Mouse (Mus musculus): ENCODE measurements around the gene Gm17542.
"Not testable (repeated sequence)": the region's sequence is repeated elsewhere in the genome, so short reads cannot be mapped to it uniquely, and the experiment has no call there.

Gm17542 gene

DNA sequence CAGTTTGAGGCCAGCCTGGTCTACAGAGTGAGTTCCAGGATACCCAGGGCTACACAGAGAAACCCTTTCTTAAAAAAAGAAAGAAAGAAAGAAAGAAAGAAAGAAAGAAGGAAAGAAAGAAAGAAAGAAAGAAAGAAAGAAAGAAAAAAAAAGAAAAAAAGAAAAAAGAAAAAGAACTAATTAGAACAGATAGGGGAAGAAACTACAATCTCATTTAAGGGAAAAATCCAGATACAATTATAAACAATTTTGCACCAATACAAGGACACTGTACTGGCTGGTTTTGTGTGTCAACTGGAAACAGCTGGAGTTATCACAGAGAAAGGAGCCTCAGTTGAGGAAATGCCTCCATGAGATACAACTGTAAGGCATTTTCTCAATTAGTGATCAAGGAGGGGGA is at the start of gene Gm17542:
TSS of gene Gm17542 (minus strand) at position 101 of the 400 bp plus-strand sequence.
- DNase-seq = not testable (repeated sequence)

DNA sequence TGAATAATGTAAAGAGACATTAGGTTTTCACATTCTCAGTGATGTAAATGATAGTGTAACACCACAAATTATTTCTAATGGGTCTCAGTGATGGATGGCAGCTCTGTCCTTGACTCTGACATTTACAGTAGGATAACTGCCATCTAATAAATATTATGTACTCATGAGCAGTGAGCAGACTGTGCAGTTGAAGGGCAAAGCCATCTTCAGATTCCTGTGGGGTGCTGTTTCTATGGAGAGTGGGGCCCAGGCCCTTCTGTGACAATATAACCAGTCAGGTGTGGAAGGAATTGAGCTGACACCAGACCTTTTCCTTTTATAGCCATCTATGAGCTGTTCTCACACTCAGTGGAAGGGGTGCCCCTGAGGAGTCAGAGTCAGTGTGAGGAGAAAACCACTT is 21.8 kb upstream of the Gm17542 start:
- no peak for DNase-seq

DNA sequence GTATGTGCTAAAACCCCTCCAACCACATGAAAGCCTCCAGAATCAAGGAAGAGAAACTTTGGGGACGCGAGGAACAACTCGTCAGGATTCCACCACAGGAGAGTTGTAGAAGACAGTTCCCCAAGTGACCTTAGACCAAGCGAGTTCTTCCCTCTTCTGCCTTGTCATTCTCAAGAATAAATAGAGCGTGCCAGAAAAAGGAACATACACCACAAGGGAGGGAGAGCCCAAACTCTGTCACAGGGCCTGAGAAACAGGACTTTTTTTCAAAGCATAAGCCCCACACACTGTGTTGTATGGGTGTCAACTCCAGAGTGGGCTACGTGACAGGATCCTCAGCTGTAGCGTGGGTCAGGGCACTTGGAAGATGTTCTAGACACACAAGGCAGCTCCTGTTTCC is 20.1 kb upstream of the Gm17542 start:
- DNase-seq = no peak

DNA sequence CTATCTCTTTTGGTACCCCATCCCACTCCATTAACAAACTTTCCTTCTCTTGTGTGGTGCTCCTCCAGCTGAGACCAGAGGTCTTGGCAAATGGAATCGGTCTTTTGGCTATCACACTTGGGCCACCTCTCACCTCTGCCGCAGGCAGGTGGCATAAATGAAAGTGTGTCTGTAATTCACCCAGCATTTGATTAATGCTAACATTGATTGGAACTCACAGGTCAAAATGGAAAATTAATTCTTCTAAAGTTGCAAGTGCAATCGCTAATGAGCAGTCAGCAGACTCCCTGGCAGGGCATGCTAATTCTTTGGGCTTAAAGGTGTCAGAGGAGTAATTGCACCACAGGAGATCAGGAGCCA is 3.2 kb downstream of the Gm17542 start:
- DNase-seq = no peak

DNA sequence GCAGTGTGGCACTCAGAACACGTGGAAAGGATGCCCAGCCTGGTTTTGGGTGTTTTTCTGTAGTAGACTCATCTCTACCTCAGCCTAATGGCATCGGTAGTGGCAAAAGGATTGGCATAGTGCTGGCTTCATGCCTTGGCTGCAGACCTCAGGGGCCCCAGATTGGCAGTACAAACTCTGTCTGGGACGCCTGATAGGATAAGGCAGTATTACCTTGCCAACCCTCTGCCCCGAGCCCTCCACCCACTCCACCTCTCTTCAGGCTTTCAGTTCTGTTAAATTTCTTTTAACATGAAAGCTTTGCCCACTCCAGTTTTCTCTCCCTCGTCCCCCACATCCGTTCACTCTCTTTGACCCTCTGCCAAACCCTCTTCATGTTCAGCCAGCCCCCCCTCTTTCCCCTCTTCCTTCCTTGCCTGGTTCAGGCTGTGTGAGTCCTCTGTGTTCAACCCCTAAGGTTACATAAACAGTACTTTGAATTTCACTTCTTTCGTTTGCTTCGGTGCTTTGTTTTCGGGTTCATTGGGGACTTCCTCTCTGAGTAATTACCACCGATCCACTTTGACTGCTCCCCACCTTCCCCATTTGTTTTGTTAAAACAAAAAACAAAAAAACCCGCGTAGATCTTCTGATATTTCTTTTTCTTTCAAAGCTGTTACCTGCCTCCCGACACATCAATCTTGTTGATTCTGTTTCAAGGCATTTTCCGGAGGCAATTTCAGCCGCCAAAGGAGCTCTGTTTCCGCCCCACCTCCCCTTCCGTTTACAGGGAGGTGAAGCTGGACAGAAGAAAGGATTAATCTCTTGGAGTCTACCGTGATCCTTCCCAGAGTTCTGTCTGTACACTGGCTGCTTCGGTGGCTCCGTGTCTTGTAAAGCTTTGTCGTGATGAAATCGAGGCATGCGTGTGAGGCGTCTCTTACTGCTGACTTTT is 3.9 kb downstream of the Gm17542 start:
- no peak for DNase-seq

DNA sequence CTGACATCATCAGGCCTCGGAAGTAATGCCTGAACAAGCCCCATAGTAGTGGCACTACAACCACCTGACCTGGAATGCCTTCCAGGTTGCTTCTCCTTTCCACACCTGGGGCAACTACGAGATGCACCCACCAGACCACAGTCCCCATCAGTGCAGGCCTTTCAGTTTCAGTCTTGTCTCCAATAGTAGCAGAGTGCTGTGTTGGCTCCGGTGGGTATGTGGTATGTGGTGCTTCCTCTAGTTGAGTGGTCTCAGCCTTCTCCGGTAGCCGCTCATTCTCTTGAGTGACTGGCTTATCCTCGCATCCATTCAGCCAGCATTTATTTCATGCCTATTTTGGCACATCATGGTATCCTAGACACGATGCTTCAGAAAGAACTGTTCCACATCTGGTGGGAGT is 4.8 kb downstream of the Gm17542 start:
- no peak for DNase-seq

DNA sequence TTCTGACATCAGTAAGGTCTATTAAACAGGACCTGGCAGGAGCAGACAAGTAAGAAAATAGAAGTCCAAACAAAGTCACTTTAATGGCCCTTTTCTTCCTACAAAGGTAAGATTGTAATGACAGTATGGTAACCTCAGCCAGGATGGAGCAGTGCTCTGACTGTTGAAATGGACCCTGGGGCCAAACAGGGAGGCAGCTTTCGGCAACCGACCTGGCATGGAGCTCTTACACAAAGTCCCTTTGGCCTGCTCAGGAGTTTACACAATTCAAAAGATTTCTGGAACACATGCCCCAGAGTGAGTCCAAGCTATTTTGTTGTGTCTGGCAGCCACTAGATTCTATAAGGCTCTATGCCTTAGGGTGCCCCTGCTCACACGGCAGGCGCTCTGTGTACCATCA is 9.0 kb downstream of the Gm17542 start:
- DNase-seq = no peak

DNA sequence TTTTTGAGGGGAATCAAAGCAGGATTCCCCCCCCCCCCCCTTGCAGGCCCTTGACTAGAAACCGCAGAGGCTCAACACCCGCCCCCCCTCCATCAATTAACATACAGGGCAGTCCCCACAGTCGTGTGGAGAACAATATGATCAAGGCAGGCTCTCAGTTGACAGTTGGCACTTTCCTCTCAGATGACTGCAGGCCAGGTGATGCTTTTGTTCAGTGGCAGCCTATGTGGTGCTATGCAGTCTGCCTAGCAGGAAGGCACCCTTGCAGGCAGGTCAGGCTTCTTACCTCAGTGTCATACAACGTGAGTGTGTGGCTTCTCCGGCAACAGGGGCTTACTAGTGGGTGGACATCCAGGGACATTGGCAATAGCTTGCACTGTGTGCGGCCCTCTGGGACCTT is 17.4 kb downstream of the Gm17542 start:
- DNase-seq = no peak

DNA sequence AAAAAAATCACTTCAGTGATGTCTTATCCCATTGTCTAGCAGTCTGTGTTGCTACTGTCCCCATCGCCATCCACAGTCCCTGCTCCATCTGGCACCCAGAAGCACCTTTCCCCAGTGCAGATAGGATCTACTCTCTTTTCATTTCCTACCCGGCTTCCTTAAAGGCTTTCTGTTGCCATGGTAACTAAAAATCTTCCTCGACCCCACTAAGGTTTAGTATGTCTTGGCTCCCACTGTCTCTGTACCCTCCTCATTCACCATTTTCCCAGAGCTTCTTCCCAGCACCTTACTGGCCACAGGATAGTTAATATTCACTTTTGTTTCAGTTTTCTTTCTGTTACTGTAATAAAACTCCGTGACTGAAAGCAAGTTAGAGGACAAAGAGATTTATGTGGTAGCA is 17.9 kb downstream of the Gm17542 start:
- no peak for DNase-seq

DNA sequence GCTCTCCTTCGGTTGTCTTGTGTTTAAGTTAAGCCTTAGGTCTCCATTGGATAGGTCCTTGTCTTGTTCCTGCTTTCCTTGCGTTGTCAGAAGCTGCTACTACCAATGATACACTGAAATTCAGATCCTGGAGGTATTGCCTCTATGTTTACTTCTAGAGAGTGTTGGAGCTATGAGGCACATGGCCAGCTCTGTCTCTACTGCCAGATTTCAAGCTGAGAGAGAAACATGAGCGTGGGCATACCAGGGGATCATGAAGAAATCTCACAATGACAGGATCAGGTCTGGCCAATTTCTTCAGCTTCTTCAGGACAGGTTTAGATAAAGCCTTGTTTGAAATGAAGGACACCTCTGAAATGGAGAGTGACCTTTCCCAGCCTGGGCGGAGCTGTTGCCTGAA is 19.1 kb downstream of the Gm17542 start:
- no peak for DNase-seq

DNA sequence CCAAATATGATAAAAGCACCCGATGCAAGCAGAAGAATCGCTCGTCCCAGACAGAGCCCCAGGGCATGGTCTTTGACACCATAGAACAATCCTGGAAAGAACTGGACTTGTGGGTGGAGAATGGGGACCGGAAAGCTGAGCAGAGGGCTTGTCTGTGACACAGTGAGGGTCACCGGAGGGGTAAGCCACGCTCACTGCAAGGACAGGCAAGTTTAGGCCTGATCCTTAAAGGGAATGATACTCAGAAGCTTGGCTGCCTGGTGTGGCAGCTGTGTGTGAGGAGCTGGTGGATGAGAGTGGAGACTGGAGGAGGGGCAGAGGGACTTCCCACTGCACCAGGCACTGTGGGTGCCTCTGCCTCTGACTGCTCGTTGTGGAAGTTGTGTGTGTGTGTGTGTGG is 27.0 kb downstream of the Gm17542 start:
- no peak for DNase-seq

DNA sequence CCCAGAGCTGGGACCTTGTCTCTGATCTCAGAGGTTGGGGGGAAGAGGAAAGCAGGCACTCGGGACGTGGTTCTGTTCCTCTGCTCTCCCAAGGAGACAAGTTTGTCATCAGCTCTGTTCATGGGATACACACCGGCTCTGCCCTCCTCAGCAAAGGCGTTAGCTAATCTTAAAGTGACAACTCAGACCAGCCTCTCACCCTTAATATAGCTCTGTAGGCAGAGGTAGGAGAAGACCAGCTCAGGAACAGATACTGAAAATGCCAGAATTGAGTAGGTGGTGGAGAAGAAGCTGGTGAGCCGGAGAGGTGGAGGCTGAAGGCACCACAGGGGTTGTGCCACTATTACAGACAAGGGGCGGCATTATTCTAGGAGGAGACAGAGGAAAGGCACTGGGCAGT is 38.7 kb downstream of the Gm17542 start:
- DNase-seq = no peak

DNA sequence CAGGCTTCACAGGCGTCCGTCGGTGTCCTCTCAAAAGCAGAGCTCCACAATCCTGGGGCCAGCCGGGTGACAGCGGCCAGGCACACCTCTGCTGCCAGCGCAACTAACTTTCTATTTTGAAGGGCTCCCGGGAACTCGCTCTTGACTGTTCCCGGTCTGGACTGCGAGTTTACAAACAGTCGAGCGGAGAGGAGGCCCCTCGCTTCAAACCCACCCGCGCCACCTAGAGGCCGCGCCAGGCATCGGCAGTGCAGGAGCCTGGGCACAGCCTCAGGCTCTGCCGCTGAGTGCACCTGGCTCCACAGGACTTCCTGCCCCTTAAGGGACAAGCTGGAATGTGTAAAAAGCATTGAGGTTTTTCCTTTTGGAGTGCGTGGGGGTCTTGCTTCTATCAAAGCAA is 42.5 kb downstream of the Gm17542 start, which contains the start of gene Edar:
TSS of gene Edar (minus strand) at position 122 of the 400 bp plus-strand sequence.
- DNase-seq = peak; percentile 58

DNA sequence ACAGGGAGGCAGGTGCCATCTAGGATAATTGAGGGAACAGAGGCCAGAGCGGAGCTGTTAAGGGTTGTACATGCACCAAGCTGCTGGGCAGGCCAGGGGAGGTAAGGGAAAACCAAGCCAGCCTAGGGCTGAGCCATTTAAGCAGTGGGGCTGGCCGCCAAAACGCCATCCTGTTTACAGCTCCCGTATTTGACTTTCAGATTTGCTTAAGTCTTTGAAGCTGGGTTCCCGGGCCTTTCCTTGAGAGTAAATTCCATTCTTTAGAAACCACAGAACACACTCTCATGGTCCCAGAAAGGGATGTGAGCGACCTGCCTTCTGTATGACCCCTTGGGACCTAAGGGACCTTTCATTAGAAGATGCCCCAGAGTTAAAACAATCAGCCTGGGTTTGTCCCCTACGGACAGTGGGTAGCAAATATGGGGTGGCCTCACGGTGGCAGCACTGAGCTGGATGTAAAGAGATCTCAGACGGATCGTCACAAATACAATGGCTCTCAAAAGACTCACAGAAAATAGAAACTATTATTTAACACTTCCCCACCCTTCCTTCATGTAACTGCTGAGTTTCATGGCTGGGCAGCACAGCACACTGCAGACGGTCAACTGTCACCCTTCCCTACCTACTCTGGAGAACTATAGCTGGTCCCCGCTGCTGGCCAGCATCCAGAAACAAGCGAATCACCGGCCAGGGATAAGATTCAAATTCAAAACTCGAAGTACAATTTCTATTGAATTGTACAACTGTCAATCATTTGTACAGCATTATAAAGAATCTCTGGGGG is 44.5 kb downstream of the Gm17542 start:
- DNase-seq = peak; percentile 55

DNA sequence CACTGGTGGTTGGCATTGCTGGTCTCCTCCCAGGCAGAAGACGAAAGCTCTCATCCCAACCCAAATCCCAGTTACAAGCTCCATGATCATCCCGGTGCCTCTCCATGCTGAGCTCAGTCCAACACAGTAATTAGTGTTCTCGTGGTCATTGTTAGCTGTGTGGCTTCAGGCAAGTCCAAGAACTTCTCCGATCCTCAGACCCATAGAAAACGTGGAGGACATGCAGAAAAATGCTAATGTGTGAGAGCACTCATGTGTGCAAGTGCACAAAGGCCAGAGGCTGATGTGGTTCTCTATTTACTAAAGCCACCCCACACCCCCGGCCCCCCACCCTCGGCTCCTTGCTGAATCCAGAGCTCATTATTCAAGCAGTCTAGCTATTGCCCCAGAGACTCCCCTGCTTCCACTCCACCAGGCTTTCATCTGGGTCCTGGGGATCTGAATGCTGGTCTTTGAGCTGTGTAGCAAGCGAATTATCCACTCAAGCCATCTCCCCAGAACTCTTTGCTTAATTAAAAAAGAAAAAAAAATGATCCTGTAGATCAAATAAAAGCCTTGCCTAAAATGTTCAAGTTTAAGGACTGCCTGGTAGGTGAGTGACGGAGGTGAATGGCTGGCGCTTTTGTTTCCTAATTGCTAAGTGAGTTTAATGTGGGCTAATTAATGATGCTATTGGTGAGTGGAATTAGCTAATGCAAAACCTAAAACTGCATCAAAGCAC is 45.3 kb downstream of the Gm17542 start:
- no peak for DNase-seq

DNA sequence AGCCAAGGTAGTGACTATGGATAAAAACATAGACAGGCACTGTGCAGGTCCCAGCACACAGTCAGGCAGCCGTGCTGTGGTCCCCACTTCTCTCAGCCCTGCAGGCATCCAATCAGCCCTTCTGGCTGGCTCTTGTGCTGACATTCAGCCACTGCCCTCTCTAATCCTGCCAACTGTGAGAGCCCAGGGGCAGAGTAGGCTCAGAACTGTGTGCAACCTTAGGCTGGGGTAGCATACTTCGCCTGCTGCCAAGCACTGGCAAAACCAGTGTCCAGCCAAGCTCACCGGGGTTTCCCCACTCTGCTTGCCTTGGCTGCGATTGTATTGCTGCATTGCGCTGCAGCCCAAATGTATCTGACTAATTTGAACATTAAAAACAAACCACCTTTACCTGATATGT is 54.1 kb downstream of the Gm17542 start:
- DNase-seq = no peak
